Mouse (Mus musculus) cerebellum, adult 11-12 months (tissue): ENCODE data around the gene Pou4f2.

Source experiments
- DNase-seq: peaks from one replicate; pipeline ENCODE4 v3.0.0; 2022

Pou4f2 gene

DNA sequence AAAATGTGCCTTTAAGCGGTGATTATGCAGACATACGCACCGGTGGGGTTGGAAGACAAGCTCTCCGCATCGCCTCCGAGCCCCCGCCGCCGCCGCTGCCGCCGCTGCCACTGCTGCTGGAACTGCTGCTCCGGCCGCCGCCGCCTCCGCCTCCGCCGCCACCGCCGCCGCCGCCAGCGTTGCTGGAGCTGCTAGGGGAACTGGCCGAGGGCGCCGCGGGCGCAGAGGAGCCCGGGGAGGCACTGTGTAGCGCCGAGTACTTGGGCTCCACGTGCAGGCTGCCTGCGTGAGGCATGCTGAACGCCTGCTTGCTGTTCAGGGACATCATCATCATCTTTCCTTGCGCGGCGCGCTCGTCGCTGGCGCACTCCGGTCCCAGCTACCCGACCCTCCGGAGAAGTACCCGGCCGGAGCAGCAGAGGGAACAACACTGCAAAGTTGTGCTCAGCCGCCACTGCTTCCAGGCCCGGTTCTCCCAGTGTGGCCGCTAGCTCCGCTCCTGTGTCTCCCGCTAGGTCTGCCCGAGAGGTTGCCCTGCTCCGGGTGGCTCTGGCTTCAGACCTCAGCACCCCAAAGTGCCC lies at the start of gene Pou4f2:
Gene Pou4f2 (minus strand): TSS at position 575 of the 581 bp plus-strand sequence.
- no peak for DNase-seq

DNA sequence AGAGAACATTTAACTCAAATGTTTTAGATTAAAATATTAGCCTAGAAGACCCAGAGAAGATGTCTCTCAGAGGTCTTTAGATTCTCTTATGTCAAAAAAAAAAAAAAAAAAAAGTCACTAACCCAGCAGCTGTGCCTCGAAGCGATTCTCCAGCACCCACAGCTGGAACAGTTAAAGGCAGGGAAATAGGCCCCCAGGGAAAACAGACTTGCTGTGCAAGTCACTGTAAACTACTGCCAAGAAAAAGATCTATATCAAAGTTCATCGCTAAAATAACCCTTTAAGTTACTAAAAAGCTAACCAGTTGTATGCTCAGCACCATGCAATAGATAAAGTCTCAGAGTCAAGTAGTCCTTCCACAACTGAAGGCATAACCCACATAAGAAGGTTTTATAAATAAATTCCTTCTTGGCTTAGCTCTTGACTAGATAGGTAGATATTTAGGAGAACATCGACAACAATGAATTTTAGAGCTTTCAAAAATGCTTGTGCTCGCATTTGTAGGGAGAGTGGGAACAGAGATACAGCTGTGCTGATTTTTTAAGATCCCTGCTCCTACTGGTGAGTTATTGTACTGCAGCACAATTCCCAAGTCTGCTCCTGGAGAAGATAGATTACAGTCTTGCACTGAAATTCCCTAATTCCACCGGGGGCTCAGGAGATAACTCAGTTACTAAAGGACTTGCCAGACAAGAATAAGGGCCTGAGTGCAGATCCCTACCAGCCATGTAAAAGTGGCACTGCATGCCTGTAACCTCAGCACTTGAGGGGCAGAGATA lies 40.8 kb upstream of the Pou4f2 start:
- no peak for DNase-seq

DNA sequence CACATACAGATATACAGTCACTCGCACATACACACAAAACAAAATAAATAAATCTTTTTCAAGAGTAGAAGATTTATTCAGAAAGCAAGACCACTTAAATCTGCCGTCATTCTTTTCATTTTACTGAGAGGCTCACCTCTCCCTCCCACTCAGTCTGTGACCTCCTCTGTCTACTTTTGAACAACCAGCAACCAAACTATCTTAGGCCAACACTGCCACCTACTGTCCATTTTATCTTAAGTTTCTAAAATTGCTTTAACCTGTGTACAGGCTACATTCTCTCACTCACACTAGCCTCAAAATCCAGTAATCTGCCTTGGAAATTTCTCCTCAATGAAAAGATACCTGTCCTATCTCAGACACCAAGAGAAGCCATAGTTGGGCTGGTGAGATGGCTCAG lies 31.4 kb upstream of the Pou4f2 start:
- no peak for DNase-seq

- DNase-seq, result no peak
Observed at GRCm38 (mm10) chr8:78463941-78464340, 27.5 kb upstream of the Pou4f2 start.

- no peak for DNase-seq
Observed at GRCm38 (mm10) chr8:78456441-78456840, 20.0 kb upstream of the Pou4f2 start.

GRCm38 (mm10) chr8:78442781-78443180 lies 6.3 kb upstream of the Pou4f2 start:
- DNase-seq, result no peak

DNA sequence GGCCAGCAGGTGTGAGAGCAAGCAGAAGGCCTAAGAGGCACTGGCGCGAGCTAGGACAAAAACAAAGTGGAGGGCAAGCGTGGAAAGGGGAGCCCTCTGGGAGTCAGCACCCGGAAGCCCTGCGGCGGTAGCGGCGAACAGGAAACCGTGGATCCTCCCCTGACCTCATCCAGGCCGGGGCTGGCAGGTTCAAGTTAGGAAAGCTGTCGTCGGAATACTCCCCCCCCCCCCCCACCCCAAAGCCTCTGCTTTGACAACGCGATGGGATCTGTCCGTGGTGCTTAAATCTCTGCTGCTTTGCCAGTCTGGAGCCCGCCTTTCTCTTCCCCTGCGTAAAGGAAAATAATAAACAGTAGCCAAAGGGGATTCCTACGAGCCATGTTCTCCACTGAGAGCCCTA lies 1.7 kb upstream of the Pou4f2 start:
- no peak for DNase-seq

DNA sequence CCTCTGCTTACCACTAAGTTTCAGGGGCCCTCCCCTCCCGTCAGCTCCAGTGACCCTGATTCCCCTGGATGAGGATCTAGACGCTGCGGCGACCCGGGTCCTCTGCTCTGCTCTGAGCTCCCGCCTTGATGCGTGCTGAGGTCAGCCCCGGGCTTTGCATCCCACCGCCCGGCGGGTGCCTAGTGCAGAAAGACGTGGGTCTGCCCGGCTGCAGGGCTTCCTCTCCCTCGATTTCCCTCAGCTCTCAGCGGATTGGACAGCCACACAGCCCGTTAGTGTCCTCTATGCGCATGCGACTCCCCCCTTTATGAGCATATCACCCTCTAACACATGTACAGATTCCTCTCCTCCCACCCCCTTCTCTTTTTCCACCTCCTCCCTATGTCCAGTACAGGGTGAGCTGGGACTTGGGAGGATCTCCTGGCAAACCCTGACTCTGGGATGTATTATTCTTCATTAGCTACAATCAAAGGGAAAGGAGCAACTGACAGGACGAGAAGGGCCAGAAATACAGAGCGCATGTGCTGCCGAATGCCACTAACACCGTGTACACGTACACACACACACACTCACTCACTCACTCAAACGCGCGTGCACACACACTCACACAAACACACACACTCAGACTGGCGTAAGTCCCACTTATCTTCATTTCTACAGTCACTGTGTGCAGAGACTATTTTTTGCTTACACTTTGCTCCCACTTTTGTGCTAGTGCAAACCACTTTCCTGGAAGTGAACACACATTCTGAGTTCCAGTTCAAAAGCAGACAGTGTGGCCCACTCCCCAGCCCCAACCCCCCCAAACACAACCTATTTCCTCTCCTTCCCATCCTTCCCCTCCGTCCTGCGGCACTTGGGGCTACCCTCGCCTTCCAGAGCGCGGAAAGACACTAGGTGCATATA lies 948 bp upstream of the Pou4f2 start:
- no peak for DNase-seq

DNA sequence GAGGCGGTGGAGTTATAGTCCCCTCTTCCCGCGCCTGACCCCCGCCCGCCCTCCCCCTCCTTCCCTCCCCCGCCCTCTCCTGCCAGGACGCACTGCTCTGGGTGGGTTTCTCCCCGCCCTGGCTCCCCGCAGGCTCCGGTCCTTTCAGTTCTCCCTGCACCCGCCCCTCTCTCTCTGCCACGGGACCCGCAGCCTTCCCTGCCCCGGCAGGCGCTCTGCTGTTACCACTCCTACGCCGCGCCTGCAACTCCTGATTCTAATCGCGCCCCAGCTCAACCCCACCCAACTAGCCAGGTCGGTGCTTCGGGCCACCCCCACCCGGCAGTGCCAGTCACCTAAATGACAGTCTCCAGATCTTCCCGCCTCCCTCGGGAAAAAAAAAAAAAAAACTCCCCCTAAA lies 216 bp upstream of the Pou4f2 start:
- DNase-seq, result no peak

DNA sequence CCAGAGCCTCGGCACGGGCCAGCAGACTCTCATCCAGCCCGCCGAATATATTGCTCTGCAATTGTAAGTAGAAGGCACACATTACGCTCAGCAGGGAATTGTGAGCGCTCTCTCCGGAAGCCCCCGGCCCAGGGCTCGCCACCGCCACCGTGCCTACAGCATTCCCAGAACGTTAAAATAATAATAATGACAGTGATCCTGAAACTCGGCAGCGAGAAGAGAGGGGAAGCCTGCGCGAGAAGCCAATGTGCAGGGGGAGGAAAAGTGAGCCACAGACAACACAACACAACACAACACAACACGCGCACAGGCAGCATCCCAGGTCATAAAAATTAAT lies 853 bp downstream of the Pou4f2 start:
- no peak for DNase-seq

DNA sequence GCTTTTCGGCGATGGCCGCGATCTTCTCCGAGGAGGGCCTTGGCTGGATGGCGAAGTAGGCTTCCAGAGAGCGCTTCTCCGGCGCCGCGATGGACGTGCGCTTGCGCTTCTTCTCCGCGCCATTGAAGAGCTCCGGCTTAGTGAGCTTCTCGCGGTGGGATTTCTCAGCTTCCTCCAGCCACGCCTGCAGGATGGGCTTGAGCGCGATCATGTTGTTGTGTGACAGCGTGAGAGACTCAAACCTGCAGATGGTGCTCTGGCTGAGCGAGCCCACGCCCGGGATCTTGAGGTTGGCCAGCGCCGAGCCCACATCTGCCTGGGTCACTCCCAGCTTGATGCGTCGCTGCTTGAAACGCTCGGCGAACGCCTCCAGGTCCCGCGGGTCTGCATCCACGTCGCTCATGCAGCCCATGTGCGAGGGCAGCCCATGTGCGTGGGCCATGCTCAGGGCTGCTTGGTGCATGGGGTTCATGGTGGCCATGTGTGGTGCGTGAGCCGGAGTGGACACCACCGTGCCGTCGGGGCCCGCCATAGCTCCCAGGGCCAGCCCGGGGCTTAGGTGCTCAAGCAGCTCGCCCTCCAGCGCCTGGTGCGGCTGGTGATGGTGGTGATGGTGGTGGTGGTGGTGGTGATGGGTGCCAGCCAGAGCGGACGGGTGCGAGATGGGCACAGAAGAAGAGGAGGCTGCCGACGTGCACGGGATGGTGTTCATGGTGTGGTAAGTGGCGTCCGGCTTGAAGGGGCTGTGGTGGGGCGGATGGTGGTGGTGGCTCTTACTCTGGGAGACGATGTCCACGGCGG lies 1.4 kb downstream of the Pou4f2 start:
- DNase-seq, result no peak

DNA sequence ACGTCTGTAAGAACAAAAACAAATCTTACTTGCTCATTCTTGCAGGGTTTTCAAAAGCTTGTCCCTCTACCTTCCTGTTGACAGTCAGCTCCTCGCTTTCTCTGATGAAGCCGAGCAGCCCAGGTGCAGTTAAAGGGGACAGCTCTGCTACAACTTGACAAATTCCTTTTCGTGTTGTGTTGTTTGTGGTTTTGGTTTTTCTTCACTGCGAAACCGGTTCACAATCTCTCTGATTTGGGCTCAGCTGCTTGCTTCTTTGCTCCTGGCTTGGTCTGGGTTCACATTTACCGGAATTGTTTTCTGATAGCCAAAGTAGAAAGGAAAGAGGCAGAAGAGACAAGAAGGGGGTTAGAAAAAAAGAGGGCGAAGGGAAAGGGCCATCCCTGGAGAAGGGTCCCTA lies 2.1 kb downstream of the Pou4f2 start:
- no peak for DNase-seq

DNA sequence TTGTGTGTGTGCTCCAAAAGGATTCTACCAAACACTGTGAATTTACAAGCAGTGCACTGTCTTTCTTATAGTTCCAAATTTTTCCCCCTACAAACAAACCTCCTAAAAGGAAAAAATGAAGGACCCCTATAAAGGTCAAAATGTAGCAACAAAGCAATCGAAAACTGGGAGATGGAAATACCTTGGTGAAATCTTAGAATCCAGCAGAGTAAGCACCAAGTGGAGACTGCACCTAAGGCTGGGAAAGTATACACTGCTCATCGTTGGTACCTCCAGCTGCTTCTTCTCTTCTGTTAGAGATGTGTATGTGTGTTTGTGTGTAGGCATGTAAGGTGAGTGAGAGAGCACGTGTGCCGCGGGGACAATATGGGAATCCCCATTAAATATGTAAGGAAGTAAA lies 3.1 kb downstream of the Pou4f2 start:
- DNase-seq, result no peak

DNA sequence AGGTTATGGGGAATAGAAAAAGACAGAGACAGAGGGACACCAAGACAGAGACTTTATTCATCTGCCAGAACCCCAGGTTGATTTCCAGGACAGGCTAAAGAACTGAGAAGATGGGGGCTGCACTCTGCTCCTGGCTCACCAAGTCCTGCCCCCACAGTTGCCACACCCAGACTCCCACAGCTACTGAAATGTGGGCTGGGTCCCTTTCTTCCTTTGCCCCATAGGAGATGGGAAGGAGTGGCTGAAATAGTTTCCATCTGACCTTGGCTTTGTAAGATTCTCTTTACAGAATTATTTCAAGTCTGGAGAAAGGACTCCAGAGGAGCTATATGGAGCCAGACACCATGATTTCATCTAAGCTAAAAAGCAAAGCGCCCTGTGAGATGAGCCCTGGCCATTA lies 4.0 kb downstream of the Pou4f2 start:
- DNase-seq, result no peak

DNA sequence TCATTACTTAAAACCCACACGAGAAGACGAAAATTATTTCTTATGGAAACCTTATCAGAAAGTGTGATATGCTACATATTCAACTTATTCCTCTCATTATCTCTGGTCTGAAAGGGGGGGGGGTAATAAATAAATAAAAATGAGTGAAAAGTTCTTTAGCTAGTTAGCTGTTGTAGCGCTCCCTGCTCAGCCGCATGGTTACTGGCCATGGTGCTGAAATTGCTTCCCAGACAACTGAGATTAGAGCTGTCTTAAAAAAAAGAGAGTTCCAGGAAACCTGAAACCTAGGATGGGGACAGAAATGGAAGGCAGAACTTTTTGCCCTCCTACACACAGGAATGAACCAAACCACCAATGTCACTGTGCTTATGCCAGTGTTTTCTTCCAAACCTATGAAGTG lies 5.1 kb downstream of the Pou4f2 start:
- DNase-seq, result no peak

DNA sequence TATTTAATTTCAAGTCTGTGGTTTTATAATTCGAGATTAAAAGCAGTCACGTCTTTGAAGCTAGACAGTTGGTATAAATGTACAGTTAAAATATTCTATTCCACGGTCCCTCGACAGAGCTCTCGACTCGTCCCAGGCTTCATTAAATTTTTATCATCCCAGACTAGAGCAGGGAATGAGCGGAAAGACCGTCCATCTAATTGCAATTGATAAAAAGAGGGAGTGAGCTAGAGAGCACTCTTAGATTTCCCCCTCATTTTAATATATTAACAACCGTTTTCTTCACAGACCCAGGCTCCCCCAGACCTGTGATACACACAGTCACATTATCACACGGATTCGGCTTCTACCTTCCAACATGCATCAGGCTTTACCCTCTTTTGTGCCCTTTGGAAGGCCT lies 8.3 kb downstream of the Pou4f2 start:
- DNase-seq, result no peak

GRCm38 (mm10) chr8:78427769-78428130 lies 8.7 kb downstream of the Pou4f2 start:
- DNase-seq, result no peak

- no peak for DNase-seq
Observed at GRCm38 (mm10) chr8:78426875-78427768, 9.3 kb downstream of the Pou4f2 start.

DNA sequence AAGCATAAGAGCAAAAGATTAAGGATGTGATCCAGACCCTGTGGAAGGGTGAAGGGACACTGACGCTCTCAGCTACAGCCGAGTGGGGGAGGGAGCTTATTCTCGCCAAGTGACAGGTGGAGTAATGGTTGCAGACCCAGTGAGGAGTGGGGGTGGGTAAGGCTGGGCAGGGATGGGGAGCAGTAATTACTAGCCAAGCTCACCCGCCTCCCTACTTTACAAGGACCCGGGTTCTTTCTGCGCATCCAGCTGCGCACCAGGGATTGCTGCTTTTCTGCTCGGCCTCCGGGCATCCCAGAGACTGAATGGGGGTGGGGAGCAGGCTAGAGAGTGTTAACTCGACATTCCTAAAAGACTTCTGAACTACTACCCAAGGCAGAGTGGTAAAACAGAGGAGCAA lies 10.0 kb downstream of the Pou4f2 start:
- no peak for DNase-seq

DNA sequence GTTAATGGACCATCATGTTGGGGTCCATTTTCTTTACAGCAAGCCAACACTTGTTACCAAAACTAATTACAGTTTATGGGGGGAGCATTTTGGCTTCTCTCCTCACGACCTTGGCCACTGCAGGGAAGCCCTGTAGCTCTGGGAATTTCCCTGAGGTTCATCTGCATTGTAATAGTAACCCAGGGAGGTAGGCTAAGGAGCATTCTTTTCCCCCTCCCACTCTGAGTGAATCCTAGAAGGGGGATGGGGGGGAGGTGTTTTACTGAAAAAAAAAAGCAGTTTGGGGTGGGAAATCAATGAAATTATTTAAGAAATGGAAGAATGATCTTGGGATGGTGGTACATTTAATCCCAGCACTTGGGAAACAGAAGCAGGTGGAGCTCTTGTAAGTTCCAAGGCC lies 12.5 kb downstream of the Pou4f2 start:
- no peak for DNase-seq

GRCm38 (mm10) chr8:78420101-78420503 lies 16.3 kb downstream of the Pou4f2 start:
- no peak for DNase-seq

DNA sequence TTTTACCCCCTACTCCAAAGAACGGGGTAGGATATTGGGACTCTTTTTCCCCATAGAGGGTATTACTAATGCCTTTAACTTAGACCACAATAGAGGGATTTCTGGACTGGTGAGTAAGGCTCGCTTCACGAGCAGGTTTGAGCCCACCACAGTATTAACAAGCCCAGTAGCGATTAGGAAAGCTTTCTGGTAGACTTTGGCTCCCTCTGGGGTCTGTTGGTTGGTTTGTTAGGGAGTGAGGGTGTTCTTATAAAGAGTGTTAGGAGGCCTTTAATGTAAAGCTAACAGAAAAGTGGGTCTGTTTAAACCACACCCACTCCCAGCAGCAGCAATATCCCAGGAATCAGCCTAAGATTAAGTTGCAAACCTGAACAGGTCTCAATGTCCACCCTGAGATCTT lies 17.2 kb downstream of the Pou4f2 start:
- no peak for DNase-seq
